Mouse (Mus musculus) left cerebral cortex, adult 8-10 months (tissue): ENCODE measurements around the gene Ino80b. TPM values are rescaled to one million over a fixed set of nuclear protein-coding genes. Genes with fewer than 3 reads are reported as not detected.
A peak's percentile ranks its signal among the peaks of the same experiment; 100 is the strongest.

ENCODE experiments used
- DNase-seq, 2 experiments: peaks; one replicate each; pipeline ENCODE4 v3.0.0; 2022; ENCODE audit warnings: low spot score in 2 of 2
- total RNA-seq, 4 experiments: library from RNA; stranded (reverse); gene quantifications; 2 replicates each; pipeline ENCODE4 v1.2.4; 2022

The Ino80b gene
- total RNA-seq, 4 experiments from 2014 or later = 22.0 to 26.8 (median 25.4) TPM

DNA sequence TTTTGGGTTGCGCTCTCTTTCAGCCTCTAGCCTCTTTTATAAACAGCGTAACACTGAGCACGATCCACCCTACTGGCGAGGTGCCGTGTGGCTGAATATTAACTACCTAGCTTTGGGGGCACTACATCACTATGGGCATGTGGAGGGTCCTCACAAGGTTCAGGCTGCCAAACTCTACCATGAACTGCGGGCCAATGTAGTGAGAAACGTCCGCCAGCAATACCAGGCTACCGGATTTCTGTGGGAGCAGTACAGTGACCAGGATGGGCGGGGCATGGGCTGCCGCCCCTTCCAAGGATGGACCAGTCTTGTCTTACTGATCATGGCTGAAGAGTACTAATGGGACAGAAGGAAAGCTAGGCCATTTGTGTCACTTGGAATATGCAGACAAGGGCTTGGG lies 6.9 kb downstream of the Ino80b start:
- DNase-seq = no peak

DNA sequence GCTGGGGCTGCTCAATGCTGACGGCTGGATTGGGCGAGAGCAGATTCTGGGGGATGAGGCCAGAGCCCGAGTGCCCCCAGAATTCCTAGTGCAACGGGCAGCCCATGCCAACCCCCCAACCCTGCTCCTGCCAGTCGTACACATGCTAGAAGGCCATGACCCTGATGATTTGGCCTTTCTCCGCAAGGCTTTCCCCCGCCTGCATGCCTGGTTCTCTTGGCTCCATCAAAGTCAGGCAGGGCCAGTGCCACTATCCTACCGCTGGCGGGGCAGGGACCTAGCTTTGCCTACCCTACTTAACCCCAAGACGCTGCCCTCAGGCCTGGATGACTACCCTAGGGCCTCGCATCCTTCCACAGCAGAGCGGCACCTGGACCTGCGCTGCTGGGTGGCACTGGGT lies 7.6 kb downstream of the Ino80b start:
- no peak for DNase-seq

DNA sequence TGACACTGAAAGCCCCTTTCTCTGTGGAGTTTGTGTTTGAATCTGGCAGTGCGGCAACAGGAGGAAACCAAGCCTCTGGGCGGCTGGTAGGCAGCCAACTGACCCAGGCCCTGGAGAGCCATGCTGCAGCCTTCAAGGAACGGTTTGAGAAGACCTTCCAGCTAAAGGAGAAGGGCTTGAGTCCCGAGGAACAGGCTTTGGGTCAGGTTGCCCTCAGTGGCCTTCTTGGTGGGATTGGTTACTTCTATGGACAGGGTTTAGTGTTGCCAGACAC lies 8.1 kb downstream of the Ino80b start:
- DNase-seq = no peak

DNA sequence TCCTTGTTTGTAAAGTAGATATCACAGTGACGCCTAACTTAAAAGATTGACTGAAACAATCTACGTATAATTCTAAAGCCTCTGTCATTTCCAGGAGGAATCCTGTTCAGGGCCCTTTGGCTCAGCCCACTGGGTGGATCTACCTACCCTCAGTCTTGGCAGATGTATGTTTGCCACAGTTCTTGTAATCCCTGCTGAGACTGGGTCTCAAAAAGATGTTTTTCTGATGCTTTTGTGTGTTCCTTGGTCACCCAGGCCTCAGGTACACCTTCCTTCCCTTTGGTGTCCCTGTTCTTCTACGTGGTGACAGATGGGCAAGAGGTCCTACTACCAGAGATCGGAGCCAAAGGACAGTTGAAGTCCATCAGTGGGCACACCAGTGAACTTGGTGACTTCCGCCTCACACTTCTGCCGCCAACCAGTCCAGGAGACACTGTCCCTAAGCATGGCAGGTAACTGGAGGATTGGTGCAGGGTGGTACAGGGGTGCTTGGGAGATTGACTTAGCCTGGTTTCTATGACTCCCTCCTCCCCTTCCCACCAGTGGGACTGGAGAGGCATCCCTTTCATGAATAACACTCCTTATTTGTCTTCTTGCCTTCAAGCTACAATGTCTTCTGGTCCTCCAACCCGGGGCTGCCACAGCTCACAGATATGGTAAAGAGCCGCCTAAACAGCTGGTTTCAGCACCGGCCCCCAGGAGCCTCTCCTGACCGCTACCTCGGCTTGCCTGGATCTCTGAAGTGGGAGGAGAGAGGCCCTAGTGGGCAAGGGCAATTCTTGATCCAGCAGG lies 8.7 kb downstream of the Ino80b start:
- no peak for DNase-seq

DNA sequence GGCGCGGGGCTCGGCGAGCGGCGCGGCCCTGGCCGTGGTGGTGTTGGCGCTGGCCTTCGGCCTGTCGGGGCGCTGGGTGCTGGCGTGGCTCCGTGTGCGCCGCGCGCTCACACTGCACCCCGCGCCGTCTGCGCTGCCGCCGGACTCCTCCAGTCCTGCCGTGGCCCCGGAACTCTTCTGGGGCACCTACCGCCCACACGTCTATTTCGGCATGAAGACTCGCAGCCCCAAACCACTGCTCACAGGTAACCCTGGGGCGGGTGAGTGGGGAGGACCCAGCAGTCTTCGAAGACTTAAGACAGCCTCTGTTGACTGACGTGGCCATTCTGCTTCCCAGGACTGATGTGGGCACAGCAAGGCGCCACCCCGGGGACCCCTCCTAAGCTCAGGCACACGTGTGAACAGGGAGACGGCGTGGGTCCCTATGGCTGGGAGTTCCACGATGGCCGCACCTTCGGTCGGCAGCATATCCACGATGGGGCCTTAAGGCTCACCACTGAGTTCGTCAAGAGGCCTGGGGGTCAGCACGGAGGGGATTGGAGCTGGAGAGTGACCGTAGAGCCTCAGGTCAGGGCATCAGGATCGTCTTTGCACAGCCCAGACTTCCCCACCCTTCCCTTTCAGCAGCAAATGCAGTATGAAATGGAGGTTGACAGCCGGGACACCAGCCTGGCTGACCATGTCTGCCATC lies 9.4 kb downstream of the Ino80b start:
- peak in 1 of 2 experiments; percentile 29 for DNase-seq

DNA sequence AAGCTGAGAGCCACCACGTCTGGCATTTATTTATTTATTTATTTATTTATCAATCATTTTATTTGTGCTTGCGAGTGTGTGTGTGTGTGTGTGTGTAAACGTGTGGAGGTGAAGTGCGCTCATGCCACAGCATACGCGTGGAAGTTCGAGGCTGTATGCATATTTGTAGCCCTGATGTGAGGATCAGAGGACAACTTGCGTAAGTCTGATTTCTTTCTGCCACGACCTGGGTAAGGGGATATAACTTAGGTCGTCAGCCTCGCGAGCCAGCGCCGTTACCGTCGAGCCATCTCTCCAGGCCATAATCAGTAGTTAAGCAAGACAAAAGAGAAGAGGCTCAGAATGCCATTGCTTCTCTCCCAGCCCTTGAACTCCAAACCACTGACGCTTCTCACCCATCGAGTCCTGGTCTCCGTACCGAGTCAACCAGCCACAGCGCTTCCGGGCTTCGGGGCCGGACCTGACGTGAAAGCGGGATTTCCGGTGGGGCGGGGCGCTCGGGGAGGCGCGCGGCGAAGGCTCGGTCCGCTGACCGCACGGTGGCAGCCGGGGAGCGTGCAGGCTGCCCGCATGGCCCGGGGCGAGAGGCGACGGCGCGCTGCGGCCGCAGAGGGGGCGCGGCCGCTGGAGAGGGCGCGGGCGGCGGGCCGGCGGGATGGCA lies 10.1 kb downstream of the Ino80b start, which contains the start of gene Mogs:
Mogs (plus strand) TSS at position 486 of the 661 bp plus-strand sequence.
- peak; percentile 82 to 88 for DNase-seq

DNA sequence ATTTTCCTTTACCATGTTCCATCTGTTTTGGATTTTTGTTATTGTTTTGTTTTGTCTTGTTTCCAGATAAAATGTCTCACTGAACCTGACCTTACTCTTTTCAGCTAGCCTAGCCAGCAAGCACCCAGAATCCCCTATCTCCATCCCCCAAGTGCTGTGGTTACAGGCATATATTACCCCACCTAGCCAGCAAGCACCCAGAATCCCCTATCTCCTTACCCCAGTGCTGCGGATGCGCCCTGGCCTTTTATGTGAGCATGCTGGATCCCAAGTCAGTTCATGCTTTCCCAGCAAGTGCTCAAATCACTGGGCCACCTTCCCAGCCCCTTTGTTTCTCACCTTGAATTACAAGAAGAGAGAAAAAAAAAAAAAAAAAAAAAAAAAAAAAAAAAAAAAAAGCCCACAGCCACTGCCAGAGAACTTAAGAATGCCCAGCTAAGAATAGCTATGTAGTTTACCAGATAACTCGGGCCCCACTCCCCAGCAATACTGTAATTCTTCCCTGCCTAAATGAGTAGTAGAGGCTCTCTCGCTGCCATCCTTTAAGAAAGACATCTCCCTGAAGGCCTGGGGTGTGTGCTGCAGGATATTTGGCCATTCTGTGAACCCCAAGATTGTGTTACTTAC lies 13.6 kb downstream of the Ino80b start:
- DNase-seq = no peak

DNA sequence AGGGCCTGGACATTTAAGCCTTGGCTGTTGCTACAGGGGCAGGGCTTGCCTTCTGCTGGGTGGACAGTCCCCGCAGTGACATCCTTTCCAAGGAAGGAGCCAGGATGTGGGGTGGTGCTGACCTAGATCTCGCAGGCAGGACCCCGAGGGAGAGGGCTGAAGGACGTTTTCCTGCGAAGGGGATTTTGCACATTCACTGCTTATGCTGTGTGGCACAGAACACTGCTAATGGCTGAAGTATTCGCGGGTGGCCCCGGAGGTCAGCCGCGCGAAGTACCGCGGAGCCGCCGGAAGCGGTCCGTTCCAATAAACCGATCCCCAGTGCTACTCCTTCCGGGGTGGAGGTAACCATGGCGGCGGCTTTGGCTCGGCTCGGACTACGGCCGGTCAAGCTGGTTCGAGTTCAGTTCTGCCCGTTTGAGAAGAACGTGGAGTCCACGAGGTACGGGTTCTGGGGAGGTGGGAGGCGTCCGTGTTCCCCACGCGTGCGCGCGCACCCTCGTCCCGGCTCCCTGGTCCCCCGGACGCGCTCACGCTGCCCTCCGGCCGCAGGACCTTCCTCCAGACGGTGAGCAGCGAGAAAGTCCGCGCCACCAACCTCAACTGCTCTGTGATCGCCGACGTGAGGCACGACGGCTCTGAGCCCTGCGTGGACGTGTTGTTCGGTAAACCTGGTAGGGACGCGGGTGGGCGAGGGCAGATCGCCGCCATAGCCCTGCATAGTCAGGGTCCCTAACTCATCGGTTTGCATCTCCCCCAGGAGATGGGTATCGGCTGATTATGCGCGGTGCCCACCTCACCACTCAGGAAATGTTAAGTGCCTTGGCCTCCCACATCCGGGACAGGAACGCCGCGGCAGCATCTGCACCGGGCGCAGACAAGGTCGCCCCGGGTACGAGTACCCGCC lies 16.2 kb downstream of the Ino80b start, which contains the start of gene Mrpl53:
Mrpl53 (plus strand) TSS at position 279 of the 907 bp plus-strand sequence.
- peak; percentile 71 to 81 for DNase-seq

DNA sequence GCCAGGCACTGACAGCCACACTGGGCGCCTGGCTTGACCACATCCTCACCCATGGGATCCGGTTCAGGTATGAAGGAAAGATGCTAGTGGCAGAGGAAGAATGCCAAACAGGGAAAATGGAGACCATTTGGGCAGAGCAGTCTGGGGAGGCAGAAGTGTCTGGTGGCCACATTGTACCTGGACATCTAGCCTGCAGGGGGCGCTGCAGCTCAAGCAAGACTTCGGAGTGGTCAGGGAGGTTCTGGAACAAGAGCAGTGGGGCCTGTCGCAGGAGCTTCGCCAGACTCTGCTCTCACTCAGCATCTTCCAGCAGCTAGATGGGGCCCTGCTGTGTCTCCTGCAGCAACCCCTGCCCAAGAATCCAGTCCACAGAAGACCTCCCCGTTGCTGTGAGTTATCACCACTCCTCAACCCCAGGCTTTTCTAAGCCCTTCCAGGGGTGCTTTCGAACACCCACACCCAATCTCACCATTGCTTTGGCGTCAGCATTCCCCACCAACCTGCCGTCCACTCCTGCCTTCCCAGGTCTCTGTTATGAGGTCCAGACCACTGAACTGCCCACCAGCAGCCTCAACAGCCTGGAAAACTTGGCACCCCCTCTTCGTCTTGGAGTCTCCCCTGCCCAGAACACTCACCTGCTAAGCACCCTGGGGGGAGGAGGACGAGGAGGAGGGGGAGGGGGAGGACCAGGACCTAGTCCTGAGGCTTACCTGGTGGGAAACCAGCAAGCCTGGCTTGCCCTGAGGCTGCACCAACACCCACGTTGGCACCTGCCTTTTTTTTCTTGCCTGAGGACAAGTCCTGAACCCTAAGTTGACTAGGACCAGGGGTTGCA lies 17.4 kb downstream of the Ino80b start:
- DNase-seq = peak in 1 of 2 experiments; percentile 54

DNA sequence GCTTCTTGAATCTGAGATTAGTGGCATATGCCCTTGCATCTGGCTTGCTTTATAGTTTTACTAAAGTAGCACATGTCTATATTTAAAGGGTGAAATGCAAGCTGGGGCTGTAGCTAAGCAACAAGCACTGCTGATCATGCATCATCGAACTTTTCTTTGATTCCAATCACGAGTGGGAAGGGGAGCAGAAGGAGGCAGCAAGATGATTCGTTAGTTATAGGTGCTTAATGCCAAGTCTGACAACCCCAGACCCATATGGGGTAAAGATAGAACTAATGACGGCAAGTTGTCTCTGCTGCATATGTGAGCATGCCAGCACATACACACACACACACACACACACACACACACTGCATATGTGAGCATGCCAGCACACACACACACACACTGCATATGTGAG lies 21.1 kb downstream of the Ino80b start:
- peak in 1 of 2 experiments; percentile 50 for DNase-seq

DNA sequence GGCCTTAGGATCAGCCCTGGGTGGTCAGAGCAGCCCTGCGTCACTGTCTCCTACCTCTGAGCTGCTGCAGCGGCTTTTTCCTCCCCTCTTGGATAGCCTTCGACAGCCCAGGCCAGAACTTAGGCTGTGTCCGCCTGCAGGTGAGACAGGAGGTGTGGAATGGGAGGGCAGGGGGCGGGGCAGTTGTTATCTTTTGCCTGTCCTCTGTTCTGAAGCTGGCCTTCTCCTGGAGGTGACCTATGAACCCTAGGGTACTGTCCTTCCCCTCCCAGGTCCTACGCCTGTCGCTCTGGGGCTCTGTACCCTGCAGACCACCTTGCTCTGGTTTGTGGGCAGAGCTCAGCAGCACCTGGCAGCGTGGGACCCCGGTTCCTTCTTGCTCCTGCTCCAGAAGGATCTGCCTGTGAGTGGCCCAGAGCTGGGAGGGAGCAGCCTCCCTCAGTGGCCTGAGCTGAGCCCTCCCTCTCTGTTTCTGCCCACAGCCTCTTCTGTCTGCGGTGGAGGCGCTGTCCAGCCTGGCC lies 22.0 kb downstream of the Ino80b start:
- peak in 1 of 2 experiments; percentile 28 for DNase-seq

DNA sequence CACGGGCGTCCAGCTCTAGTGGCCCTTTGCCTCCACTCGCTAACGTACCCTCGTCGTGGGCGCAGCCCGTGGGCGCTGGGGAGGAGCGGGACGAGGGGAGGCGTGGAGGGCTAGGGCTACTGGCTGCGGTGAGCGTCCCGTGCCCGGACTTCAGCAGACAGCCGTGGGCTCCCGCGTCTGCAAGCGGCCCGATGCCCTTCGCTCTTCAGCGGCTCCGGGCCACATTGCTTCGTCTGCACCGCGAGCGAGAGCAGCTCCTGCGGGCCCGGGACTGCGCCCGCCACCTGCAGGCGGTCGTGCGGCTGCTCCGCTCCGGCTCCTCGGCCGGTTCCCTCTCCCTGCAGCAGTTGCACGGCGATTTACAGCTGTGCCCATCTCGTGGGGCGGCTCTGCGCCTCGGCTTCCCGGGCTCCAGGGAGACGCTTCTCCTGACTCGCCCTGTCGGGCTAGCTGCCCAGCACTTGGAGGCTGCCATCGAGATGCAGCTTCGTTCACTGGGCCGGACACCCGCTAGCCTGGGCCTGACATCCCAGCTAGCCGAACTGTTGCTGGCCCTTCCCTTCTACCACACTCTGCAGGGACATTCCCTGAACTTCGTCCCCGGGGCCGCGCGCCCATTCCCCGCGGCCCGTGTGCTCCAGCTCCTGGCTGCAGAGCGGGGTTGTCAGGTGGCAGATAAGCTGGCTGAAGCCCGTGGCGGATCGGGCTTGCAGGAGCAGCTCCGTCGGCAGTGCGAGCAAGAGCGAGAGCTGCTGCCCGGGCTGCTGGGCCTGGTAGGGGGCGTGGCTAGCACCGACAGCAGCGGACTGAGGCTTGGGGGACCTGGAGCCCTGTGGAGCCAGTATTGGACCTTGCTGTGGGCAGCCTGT lies 23.3 kb downstream of the Ino80b start:
- DNase-seq = peak in 1 of 2 experiments; percentile 48

DNA sequence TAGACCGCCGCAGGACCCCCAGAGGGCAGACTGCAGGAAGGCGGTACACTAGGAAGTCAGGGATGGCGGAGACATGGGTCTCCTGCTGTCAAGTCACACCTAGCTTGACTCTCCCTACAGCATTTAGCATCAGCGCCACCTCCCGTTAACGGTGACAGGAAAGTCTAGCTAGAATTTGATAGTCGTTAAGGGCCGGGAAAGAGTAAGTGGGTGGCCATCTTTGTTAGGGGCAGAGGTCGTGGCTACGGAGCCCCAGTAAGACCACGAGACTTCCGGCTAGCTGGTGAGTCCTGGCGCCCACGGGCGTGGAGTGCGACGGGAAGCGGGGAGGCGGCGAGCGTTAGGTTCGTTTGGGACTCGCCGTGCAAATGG lies 23.9 kb downstream of the Ino80b start, which contains the start of the genes Ccdc142 and Gm42688:
Ccdc142 (plus strand) TSS at position 286 of the 372 bp plus-strand sequence.
Gm42688 (plus strand) TSS at position 302 of the 372 bp plus-strand sequence.
- peak; percentile 80 to 91 for DNase-seq

DNA sequence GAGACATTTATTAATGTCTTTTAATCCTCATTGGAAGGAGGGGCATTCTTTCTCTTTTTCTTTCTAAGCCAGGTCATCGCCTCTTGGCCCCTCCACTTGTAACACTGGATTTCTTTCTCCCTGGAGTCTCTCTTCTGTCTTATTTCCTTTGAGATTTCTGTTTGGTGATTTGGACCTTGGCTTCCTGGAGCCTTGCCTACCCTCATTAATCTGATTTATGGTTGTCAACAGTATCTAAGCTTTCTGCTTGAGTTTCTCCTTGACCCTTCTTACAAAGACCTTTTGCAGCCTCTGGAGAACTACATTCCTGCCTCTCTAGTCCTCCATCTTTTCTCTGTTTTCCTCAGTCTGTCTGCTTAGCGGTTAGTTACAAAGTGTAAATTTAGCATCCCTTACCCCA lies 26.8 kb downstream of the Ino80b start:
- DNase-seq = no peak

DNA sequence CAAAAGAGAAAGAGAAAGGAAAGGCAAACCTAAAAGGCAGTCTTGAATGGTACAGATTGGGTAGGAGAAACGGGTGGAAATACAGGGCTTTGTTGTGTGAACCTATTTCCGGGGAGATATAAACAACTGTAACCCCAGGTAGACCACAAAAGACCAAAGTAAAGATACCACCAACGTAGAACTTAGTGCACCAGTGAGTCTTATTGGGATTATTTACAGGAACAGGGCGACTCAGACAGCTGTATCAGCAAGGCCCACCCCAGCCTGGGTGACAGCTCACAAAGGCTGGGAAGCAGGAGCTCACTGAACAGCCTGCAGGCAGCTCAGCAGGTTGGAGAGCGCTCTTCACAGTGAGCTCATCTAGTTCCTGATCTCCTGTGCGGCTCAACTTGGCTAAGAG lies 29.3 kb downstream of the Ino80b start:
- no peak for DNase-seq

DNA sequence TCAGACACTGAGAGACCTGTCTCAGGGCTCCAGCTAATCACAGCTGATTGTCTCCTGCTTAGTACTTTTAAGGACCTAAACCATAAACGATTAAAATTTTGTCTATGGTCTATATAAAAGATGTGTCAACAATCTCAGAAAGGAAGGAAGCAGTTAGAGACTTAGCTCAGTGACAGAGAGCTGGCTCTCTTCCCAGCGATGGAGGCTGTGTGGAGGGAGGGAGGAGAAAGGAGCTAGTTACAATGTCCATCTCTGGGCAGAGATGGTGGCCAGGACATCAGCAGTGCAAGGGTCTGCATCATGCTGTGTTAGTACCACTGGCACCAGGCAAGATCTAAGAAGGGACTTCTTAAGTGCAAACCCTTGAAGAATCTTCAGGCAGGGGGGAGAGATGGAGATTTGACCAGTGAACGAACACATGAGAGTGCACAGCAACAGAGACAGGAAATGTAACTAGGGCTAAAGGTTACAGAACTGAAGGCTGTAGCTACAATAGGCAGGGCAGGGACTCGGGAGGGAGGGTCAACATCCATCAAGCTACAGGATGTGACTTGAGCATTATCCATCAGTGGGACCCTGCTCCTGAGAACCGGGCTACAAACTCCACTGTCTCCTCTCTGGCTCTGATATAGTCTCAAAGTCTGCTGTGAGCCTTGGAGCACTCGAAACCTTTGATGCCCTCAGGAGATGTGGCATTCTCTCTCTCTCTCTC lies 32.7 kb downstream of the Ino80b start:
- DNase-seq = no peak

DNA sequence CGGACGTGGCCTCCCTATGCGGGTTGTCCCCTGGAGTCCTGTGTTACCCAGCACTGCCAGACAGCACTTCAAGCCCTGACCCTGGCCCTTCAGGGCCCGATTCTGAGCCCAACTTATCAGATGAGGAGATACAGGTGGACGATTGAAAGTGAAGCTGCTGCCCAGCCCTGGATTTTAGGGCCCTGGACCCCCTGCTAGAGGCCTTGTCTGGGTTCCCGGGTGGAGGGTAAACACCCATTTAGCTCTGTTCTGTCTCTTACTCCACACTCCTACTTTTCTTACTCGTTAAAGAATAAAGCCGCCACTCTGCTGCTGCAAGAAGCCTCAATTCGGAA lies 37.3 kb downstream of the Ino80b start:
- DNase-seq = no peak
